Mouse (Mus musculus) B cell, adult 2 months (primary cell): ENCODE measurements around the gene Zc3h4.

Experiments
- DNase-seq, 2 experiments: peaks; one replicate each; pipeline ENCODE4 v3.0.0; 2022

Gene Zc3h4

DNA sequence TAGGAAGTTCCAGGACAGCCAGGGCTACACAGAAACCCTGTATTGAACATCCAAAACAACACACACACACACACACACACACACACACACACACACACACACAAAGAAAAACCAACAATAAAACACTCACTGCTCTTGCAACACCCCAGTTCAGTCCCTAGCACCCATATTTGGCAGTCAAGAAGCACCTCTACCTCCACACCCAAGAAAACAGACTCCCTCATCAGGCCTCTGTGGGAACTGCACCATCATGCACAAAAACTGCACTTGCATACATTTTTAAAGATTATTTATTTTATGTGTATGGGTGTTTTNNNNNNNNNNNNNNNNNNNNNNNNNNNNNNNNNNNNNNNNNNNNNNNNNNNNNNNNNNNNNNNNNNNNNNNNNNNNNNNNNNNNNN is 40.5 kb downstream of the Zc3h4 start:
- DNase-seq: peak; percentile 46 to 55

GRCm38 (mm10) chr7:16451656-16452055 is 50.9 kb downstream of the Zc3h4 start:
- DNase-seq: no peak

- DNase-seq: peak; percentile 83 to 84
These were observed 51.9 kb downstream of the Zc3h4 start, which contains the start of gene Tmem160 for GRCm38 (mm10) chr7:16452587-16453073. Tmem160 (plus strand) TSS chr7:16452779.

GRCm38 (mm10) chr7:16453118-16453711 is 52.5 kb downstream of the Zc3h4 start:
- peak; percentile 34 to 37 for DNase-seq

- no peak for DNase-seq
These were observed 54.3 kb downstream of the Zc3h4 start for GRCm38 (mm10) chr7:16455016-16455415.

GRCm38 (mm10) chr7:16456289-16456688 is 55.6 kb downstream of the Zc3h4 start:
- DNase-seq: no peak

DNA sequence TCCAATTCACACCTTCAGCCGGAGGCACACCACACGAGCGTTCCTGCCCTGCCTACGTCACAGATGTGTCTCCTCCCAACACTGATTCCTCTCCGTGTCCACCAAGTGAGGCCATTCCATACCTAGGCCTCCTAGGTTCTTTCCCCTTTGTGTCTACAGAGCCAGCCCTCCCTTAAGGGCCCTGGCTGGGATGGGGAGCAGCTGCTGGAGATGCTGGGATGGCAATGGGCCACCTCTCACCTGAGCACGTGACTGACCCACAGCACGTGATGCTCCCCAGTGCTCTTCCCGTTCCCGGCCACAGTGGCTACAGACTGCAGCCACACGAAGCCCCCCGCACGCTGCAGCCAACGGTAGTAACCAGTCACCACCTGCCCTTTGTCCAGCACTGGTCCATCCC is 59.9 kb downstream of the Zc3h4 start:
- DNase-seq: no peak

DNA sequence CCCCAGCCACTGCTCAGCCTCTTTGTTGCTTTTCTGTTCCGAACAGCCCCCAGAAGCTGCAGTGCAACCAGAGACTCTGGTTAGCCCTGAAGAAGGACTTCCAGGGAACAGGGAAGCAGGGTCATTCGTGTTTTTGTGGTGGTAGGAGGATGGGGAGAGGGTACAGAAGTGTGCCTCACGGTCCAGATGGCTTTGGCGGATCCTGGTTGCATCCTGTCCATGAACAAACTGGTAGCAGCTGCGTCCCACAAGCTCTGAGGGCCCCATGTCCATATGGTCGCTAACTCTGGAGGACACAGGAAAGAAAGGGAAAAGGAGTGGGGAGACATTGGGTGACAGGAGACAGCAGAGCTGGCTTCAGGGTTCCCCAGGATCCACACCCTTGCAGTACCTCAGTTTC is 60.4 kb downstream of the Zc3h4 start:
- DNase-seq: no peak

- DNase-seq: no peak
These were observed 61.0 kb downstream of the Zc3h4 start for GRCm38 (mm10) chr7:16461705-16462104.

DNA sequence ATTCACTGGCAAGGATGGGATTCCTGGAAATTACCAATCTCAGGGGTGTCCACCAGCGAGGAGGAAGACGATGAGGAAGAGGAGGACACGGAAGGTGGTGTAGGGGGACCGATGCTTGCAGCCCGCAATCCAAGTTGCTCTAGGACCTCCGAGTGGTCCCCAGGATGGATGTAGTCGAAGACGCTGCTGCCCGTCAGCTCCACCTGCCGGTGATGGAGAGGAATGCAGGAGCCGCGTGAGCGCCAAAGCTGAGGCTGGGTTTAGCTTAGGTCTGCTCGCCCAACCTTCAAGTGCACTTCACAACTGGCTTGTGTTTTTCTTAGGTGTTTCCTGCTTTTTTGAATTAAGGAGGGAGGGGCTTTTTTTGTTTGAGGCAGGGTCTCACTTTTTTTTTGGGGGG is 62.5 kb downstream of the Zc3h4 start:
- DNase-seq: peak; percentile 89 to 90

DNA sequence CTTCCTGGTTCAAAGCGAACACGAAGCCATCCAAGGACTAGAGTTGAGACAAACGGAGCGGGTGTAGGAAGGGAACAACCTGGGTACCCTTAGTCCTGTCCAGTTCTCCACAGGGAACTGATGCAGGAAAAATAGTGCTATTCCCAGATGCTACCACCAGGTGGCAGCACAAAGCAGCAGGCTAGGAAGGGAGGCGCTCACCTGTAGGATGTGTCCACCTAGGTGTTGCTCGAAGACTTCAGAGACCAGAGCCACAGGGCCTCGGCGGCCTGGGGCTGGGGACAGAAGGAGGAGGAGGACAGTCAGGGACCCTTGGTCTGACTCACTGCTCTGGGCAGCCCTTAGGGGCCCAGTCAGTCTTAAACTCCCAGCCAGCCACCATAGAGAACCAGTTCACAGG is 64.5 kb downstream of the Zc3h4 start:
- DNase-seq: peak; percentile 82

- DNase-seq: no peak
These were observed 64.9 kb downstream of the Zc3h4 start for GRCm38 (mm10) chr7:16465568-16465967.

- DNase-seq: peak; percentile 61 to 63
These were observed 65.9 kb downstream of the Zc3h4 start for GRCm38 (mm10) chr7:16466565-16466964.

GRCm38 (mm10) chr7:16468115-16468514 is 67.4 kb downstream of the Zc3h4 start:
- DNase-seq: no peak

- peak; percentile 40 to 48 for DNase-seq
These were observed 70.8 kb downstream of the Zc3h4 start for GRCm38 (mm10) chr7:16471549-16471948.

DNA sequence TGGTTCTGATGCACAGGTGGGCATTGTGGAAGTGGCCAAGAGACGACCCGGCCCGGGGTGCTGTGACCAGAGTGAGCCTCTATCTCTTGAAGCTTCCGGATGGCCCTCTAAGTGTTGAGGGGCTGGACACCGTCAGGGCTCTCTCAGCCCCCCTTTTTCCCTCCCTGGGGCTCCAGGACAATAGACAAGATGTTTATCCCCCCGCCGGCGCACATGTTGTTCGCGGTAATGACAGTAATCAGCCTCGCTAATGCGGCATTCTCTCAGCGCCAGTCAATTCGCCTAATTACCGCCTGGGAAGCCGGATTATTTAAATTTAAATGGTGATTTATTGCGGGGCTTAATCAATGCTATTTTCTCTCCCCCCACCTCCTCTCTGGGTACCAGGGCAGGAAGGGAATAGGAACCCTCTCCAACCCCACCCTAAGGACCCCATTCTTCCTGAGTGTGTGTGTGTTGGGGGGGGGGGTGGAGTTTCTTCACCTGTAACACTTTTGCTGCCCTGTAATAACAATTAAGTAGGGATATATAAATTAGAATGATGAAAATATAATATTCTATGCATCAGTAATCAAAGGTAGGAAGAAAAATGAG is 71.5 kb downstream of the Zc3h4 start:
- DNase-seq: no peak

GRCm38 (mm10) chr7:16473847-16474246 is 73.1 kb downstream of the Zc3h4 start:
- no peak for DNase-seq

- DNase-seq: no peak
These were observed 73.7 kb downstream of the Zc3h4 start for GRCm38 (mm10) chr7:16474445-16474844.

GRCm38 (mm10) chr7:16475321-16475720 is 74.6 kb downstream of the Zc3h4 start:
- DNase-seq: no peak

- DNase-seq: no peak
These were observed 75.3 kb downstream of the Zc3h4 start for GRCm38 (mm10) chr7:16475764-16476599.

- DNase-seq: no peak
These were observed 75.9 kb downstream of the Zc3h4 start for GRCm38 (mm10) chr7:16476600-16476989.

DNA sequence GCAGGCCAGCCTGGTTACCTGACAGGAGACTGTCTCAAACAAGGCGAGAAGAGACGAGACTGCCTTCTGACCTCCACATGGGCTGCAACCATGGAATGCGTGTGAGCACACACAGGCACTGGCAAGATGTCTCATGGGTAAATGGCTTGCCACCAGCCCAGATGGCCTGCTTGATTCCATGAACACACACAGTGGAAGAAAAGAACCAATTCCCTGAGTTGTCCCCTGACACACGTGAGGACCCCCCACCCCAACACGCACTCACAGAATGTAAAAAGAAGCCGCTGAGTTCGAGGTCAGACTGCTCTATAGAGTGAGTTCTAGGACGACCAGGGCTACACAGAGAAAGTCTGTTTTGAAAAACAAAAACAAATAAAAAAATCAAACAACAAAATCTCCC is 76.9 kb downstream of the Zc3h4 start, which contains the start of gene Npas1:
Gene Npas1, minus strand, starts transcription at position 101 of the 400 bp plus-strand sequence.
- no peak for DNase-seq
